Mouse (Mus musculus) gastrocnemius, postnatal 4 days (tissue): Measurements from ENCODE around the gene Prx. TPM values are rescaled to one million over a fixed set of nuclear protein-coding genes. Genes with fewer than 3 reads are reported as not detected.
A peak's percentile ranks its signal among the peaks of the same experiment; 100 is the strongest.
"Not testable (repeated sequence)": the region's sequence is repeated elsewhere in the genome, so short reads cannot be mapped to it uniquely, and the experiment has no call there.

Source experiments
- DNase-seq, 2 experiments: peaks; one replicate each; pipeline ENCODE4 v3.0.0; 2021 to 2022; ENCODE audit warnings: low spot score in 2 of 2, mixed read lengths in 2 of 2
- total RNA-seq, 2 experiments: library from RNA; stranded (reverse); gene quantifications; 2 replicates each; pipeline ENCODE4 v1.2.3; 2021

Prx gene
- total RNA-seq, 2 experiments from 2014 or later: 36.6 to 38.2 TPM

GRCm38 (mm10) chr7:27481627-27481969 is 17.5 kb upstream of the Prx start:
- peak; percentile 90 to 93 for DNase-seq

- no peak for DNase-seq
Observed at GRCm38 (mm10) chr7:27483860-27484259, 15.3 kb upstream of the Prx start.

DNA sequence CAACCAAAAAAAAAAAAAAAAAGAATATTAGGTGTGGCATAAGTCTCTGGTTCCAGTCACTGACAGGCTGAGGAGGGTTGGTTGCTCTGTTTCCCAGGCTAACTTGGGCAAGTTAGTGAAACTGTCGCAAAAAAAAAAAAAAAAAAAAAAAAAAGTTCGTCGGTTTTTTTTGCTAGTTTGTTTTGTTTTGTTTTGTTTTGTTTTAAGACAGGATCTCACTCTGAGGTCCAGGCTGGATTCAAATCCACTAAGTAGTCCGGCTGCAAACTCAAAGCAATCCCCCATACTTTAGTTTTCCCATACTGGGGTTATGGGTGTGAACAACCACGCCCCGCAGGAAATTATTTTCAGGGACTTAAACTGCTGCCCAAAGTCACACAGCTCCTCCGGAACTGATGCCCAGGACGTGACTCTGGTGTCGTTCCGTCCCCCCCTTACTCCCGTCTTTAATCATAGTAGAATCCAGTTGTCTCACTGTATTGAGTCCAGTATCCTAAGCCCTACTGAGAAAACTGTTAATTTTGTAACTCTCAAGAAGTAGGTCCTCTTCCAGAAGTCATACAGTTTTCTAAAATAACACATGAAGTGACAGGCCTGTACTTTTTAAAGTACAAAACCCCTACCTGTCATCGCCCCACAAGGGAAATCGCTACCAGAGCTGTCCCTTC is 12.9 kb upstream of the Prx start:
- no peak for DNase-seq

- DNase-seq: peak; percentile 96 to 100
Observed at GRCm38 (mm10) chr7:27486770-27487697, 12.1 kb upstream of the Prx start, which contains the start of gene Sertad1. Gene Sertad1 (plus strand): TSS chr7:27486910.

DNA sequence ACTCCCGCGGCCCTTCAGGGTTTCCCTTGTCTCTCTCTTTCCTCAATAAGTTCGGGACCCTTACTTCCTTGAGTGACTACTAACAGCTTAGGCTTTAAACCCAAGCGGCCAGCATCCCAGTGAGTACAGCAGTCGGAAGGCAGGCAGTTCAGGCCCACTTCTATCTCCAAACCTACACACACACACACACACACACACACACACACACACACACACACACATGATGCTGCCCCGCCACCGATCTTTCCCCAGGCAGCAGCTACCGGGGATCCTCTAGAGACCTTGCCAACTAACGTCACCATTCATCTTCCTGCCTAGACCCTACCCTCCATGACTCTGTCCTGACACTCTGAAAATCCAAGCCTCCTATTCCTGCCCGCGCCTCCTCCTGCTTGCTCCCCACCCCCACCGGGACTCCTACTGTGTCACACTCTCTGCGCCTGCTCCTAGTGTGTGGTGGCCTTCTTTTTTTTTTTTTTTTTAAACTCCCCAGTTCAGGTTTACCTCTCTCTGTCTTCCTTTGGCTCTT is 11.3 kb upstream of the Prx start:
- DNase-seq: peak in 1 of 2 experiments; percentile 74

- DNase-seq: no peak
Observed at GRCm38 (mm10) chr7:27489270-27489869, 9.8 kb upstream of the Prx start.

DNA sequence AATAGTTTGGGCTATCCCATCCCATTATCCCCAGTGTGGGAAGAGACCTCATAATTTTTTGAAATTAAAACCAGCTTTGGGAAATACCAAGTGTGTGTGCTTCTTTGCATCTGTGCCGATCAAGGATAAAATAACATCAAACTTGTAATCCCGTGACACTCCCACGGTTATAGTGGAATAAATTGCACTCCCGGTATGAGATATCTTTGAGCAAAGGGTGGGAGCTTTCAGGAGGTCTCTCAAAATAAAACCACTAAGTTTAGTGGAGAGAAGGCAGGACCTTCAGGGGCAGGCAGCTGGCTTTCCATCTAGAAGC is 8.9 kb upstream of the Prx start:
- DNase-seq: no peak

GRCm38 (mm10) chr7:27490543-27491329 is 8.4 kb upstream of the Prx start:
- DNase-seq: peak; percentile 92 to 95

DNA sequence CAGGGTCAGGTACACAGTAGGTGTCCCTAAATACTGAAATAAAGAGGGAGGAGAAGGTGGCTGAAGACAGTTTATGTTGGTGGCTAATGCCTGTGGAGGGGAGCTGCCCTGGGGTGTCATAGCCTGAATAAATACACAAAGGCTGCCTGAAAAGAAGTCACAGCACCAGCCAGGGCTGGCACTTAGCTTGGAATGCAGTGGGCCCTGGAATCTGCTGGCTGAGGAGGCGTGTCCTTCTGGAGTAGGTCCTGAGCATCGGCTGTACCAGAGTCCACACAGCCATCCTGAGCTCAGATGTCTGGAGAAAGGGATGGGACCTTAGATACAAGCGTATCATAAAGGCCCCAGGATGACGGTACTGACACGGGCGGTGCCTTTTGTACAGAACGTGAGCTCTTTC is 7.3 kb upstream of the Prx start:
- no peak for DNase-seq

- no peak for DNase-seq
Observed at GRCm38 (mm10) chr7:27493022-27493421, 6.1 kb upstream of the Prx start.

DNA sequence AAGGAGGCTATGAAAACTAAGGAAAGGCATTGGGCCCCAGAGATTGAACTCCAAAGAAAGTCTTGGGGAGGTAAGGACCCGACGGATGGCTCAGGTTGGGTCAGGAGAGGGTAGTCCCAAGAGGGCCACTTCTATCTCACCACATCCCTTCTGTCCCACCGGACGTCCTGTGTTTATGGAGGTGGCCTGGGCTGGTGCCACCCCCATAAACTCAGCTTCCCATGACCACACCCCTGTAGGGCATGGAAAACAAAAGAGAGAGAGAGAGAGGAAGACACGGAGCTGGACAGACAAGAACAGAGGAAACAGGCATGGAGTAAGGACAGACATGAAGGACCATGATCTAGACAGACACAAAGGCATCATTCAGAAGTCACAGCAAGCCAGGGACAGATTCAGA is 5.7 kb upstream of the Prx start:
- no peak for DNase-seq

DNA sequence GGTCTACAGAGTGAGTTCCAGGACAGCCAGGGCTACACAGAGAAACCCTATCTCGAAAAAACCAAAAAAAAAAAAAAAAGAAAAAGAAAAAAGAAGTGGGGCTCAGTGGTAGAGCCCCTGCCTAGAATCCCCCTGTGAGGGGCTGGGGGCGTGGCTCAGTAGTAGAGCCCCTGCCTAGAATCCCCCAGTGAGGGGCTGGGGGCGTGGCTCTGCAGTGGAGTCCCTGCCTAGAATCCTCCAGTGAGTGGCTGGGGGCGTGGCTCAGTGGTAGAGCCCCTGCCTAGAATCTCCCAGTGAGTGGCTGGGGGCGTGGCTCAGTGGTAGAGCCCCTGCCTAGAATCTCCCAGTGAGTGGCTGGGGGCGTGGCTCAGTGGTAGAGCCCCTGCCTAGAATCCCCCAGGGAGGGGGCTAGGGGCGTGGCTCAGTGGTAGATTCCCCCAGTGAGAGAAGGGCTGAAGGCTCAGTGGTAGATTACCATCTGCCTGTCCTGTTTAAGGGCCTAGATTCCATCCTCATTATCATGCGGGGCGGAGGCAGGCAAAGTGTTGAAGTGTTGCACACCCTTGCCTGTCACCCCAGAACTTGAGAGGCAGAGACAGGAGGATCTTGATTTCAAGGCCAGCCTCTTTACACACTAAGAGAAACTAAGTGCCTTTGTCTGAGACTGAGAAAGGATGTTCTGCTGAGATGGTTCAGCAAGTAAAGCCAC is 4.3 kb upstream of the Prx start:
- not testable (repeated sequence) for DNase-seq

DNA sequence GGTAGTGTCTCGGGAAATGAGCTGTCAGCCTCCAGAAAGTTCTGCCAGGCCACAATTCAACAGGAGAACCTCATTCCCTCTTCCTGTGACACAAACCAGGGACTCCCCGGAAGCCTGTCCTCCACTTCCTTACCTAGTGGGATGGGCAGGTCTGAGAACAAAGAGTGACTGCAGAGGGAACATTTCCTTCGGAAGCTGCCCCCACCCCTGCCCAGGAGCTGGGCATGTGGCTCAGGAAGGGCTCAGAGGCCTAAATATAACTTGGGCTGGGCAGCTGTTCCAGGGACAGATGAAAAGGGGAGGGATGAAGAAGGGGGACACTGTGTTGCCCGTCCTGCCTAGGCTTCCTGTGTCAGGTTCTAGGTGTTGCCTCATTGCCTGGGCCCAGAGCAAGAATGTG is 2.5 kb downstream of the Prx start:
- DNase-seq: no peak

GRCm38 (mm10) chr7:27506765-27507370 is 7.7 kb downstream of the Prx start:
- DNase-seq: no peak

DNA sequence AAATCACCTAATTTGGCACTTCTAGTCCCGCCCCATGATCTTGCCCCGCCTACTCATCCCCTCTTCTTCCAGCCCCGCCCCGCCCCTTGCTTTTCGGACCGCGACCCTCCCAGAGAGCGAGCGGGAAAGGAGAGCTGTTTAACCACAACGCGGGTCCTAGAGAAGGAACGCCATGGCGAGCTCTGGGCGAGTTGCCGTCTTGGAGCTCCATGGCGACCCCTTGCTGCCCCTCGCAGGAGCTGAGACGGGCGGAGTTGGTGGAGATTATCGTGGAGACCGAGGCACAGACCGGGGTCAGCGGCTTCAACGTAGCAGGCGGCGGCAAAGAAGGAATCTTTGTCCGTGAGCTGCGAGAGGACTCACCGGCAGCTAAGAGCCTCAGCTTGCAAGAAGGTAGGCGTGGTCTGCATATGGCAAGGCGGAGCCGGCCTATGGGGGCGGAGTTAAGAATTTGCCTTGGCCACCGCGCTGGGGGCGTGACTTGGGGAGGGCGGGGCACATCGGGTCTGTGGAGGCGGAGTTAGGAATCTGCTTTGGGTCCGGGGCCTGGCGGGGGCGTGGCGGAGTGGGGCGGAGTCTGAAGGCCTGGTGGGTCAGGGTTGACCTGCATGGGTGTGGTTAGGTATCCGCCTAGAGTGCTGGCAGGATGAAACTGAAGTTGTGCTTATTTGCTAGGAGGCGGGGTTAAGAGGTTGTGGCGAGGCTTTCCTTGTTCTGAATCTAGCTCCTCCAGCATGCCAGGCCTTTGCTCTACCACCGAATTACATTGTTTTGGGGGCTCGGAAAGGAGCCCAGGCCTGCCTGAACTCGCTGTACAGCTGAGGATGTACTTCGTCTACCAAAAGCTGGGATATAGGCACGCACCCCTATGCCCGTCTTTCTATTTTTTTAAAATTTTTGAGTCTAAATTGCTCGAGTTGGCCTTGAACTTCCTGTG is 8.9 kb downstream of the Prx start:
- peak; percentile 96 to 97 for DNase-seq

DNA sequence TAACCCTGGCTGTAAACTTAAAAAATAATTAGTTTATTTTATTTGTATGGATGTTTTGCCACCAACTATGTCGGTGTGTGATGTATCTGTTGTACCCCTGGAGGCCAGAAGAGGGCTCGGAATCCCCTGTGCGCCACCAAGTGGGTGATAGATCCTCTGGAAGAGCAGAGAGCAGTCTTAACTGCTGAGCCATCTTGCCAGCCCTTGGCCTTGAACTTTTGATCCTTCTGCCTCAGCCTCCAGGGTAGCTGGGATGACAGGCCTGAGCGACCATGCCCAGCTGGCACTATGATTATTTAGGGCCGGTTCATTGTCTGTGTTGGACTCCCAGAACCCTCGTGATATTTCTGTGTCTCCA is 9.5 kb downstream of the Prx start:
- peak in 1 of 2 experiments; percentile 57 for DNase-seq

GRCm38 (mm10) chr7:27510809-27511208 is 11.7 kb downstream of the Prx start:
- no peak for DNase-seq

GRCm38 (mm10) chr7:27514961-27515360 is 15.8 kb downstream of the Prx start:
- DNase-seq: no peak

GRCm38 (mm10) chr7:27518314-27518713 is 19.2 kb downstream of the Prx start:
- no peak for DNase-seq
